Mouse (Mus musculus): ENCODE data around the gene Atoh1. TPM values are rescaled to one million over a fixed set of nuclear protein-coding genes. Genes with fewer than 3 reads are reported as not detected.

Gene Atoh1
- polyA plus RNA-seq, 1 experiment from 2014 or later: 0.06 TPM

DNA sequence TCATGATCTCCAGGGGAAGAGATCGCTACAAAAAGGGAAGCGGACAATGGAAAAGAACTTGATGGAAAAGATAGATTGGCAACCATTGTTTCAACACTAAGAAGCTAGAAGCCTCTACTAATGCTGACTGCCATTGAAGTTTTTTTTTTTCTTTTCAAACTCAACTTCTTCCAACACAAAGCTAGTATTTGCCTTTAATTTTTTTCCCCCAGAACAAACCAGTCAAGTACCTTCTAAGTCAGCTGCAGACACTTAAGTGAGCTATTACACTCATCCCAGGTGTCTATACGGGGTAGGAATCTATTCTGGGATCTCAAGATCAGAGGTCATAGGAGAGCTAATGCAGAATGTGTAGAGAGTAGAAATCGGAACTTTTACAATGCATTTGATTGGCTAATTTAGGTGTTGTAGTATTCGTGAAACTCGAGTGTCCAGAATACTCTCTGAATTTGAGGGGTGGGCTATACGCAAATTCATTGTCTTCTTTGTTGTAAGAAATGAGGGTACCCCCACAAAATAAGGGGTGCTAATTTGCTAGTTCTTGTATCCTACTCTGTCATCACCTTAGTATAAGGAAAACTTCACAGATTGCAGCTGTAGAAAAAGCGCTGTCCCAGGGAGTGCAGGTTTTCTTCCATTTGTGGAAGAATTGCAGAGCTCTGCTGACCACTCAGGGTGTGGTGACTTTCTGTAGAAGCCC lies 2.8 kb downstream of the Atoh1 start:
- no peak overlapping the region for H3K27ac ChIP-seq
- H3K9ac ChIP-seq: no peak overlapping the region
- peaks cover 91% of the 10 kb centered on the region for H3K27me3 ChIP-seq
- no peak overlapping the region for H3K4me2 ChIP-seq
- no peak overlapping the region for H3K4me3 ChIP-seq
- ATAC-seq (ENCODE audit: insufficient number of reproducible peaks, low FRiP score, low TSS enrichment, low read depth): no peak
- WGBS: 3% methylated on average over 8 of the region's 8 CpGs
- H3K4me1 ChIP-seq: peaks cover 38% of the 10 kb centered on the region
- H3K9me3 ChIP-seq: no peaks in the 10 kb centered on the region
- H3K36me3 ChIP-seq: no peaks in the 10 kb centered on the region

DNA sequence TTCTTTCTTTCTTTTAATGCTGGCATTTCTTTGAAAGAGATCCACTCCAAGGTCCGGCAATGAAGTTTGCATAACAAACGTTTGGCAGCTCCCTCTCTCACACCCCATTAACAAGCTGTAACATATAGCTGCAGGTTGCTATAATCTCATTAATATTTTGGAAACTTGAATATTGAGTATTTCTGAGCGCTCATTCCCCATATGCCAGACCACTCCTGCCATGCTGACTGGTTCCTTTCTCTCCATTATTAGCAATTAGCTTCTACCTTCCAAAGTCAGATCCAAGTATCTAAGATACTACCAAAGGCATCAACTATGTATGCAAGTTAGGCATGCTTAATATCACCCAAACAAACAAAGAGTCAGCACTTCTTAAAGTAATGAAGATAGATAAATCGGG lies 4.4 kb downstream of the Atoh1 start:
- Histone ChIP-seq H3K4me1 (peaks cover 32% of the 10 kb centered on the region), H3K27me3 (peaks cover 77% of the 10 kb centered on the region), H3K4me3 (no peak overlapping the region), H3K36me3 (no peaks in the 10 kb centered on the region), H3K27ac (no peak overlapping the region), H3K4me2 (no peak overlapping the region), H3K9me3 (no peaks in the 10 kb centered on the region), H3K9ac (no peak overlapping the region)
- WGBS: 2% methylated on average over 4 of the region's 4 CpGs
- no peak for ATAC-seq (ENCODE audit: insufficient number of reproducible peaks, low FRiP score, low TSS enrichment, low read depth)

- 2% methylated on average over 54 of the region's 54 CpGs for WGBS
- H3K4me2 ChIP-seq: peak overlapping the region; percentile 88
- peak overlapping the region; percentile 42 for H3K4me3 ChIP-seq
- no peak overlapping the region for H3K27ac ChIP-seq
- H3K36me3 ChIP-seq: no peaks in the 10 kb centered on the region
- H3K9ac ChIP-seq: no peak overlapping the region
- peaks cover 19% of the 10 kb centered on the region for H3K4me1 ChIP-seq
- peaks cover 65% of the 10 kb centered on the region for H3K27me3 ChIP-seq
- ATAC-seq (ENCODE audit: insufficient number of reproducible peaks, low FRiP score, low TSS enrichment, low read depth): no peak
- H3K9me3 ChIP-seq: no peaks in the 10 kb centered on the region
Observed at GRCm38 (mm10) chr6:64734441-64735320, 5.8 kb downstream of the Atoh1 start.

GRCm38 (mm10) chr6:64736317-64736716 lies 7.4 kb downstream of the Atoh1 start:
- 73% methylated on average over 4 of the region's 4 CpGs for whole genome bisulfite sequencing
- Histone ChIP-seq H3K4me1 (peaks cover 10% of the 10 kb centered on the region), H3K27me3 (peaks cover 52% of the 10 kb centered on the region), H3K27ac (no peak overlapping the region), H3K36me3 (no peaks in the 10 kb centered on the region), H3K9ac (no peak overlapping the region), H3K4me2 (no peak overlapping the region), H3K9me3 (no peaks in the 10 kb centered on the region), H3K4me3 (no peak overlapping the region)
- no peak for ATAC-seq (ENCODE audit: insufficient number of reproducible peaks, low FRiP score, low TSS enrichment, low read depth)

DNA sequence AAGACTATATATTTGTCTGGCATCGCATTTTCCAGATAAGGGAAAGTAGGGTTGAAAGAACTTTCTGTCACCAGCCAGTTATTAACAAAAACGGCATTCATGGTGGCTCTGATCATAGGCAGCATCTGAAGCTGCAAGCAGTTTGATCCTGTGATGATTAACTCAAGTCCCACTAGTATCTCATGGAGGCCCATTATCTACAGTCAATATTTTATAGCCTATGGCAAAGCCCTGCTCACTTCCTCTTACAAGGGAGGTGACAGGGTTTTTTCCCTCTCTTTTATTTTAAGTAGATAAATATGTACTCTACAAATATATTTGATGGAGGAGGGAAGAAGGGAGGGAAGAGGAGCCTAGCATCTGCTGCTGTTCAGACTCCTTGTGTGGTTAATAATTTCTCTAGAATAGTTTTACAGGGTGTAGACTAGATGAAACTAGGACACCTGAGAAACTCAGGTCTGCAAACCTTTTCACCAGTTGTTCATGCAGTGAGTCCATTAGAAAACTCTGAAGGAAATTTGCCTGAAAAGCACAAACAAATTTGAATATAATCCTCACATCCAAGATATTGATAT lies 14.1 kb downstream of the Atoh1 start:
- Histone ChIP-seq H3K27me3 (no peaks in the 10 kb centered on the region), H3K9me3 (no peaks in the 10 kb centered on the region), H3K27ac (no peak overlapping the region), H3K4me2 (no peak overlapping the region), H3K4me3 (no peak overlapping the region), H3K36me3 (no peaks in the 10 kb centered on the region), H3K4me1 (no peaks in the 10 kb centered on the region), H3K9ac (no peak overlapping the region)
- WGBS: 78% methylated on average over 2 of the region's 2 CpGs
- ATAC-seq (ENCODE audit: insufficient number of reproducible peaks, low FRiP score, low TSS enrichment, low read depth): no peak

DNA sequence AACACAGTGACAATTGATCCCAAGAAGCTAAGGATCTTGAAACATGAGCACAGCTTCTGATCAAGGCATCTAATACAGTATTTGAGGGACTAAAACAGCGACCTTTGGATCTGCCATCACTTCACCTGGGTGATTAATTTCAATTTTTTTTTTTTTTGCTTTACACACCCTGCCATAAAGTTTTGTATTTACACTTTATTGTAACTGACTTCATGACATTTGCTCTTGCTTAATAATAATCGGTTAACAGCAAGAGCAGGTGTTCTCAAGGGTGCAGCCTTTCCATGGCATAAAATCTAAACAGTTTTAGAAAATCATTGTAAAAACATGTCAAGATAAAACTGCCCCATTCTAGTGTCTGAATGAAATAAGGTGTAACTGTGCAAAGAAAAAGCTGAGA lies 25.6 kb downstream of the Atoh1 start:
- Histone ChIP-seq H3K27me3 (no peaks in the 10 kb centered on the region), H3K9me3 (no peaks in the 10 kb centered on the region), H3K4me3 (no peak overlapping the region), H3K4me2 (no peak overlapping the region), H3K36me3 (no peaks in the 10 kb centered on the region), H3K9ac (no peak overlapping the region), H3K27ac (no peak overlapping the region), H3K4me1 (no peaks in the 10 kb centered on the region)
- WGBS: 81% methylated on average over 2 of the region's 2 CpGs
- ATAC-seq (ENCODE audit: insufficient number of reproducible peaks, low FRiP score, low TSS enrichment, low read depth): no peak

- no peak overlapping the region for H3K4me3 ChIP-seq
- no peak for ATAC-seq (ENCODE audit: insufficient number of reproducible peaks, low FRiP score, low TSS enrichment, low read depth)
- H3K4me1 ChIP-seq: no peaks in the 10 kb centered on the region
- H3K27me3 ChIP-seq: no peaks in the 10 kb centered on the region
- H3K27ac ChIP-seq: no peak overlapping the region
- 53% methylated on average over 8 of the region's 8 CpGs for WGBS
- no peaks in the 10 kb centered on the region for H3K9me3 ChIP-seq
- H3K9ac ChIP-seq: no peak overlapping the region
- no peak overlapping the region for H3K4me2 ChIP-seq
- H3K36me3 ChIP-seq: no peaks in the 10 kb centered on the region
Observed at GRCm38 (mm10) chr6:64763901-64764300, 35.0 kb downstream of the Atoh1 start.

GRCm38 (mm10) chr6:64773430-64773829 lies 44.5 kb downstream of the Atoh1 start:
- no peaks in the 10 kb centered on the region for H3K9me3 ChIP-seq
- H3K4me1 ChIP-seq: no peaks in the 10 kb centered on the region
- no peak for ATAC-seq (ENCODE audit: insufficient number of reproducible peaks, low FRiP score, low TSS enrichment, low read depth)
- H3K4me2 ChIP-seq: no peak overlapping the region
- WGBS: 18% methylated on average over 7 of the region's 7 CpGs
- no peak overlapping the region for H3K4me3 ChIP-seq
- no peak overlapping the region for H3K9ac ChIP-seq
- no peak overlapping the region for H3K27ac ChIP-seq
- H3K27me3 ChIP-seq: no peaks in the 10 kb centered on the region
- no peaks in the 10 kb centered on the region for H3K36me3 ChIP-seq
